Mouse (Mus musculus) MEL (cell line): ENCODE results near the gene Rpl18a. TPM values are rescaled to one million over a fixed set of nuclear protein-coding genes. Genes with fewer than 3 reads are reported as not detected.
A peak's percentile ranks its signal among the peaks of the same experiment; 100 is the strongest.

Experiments
- DNase-seq: peaks from one replicate; pipeline ENCODE4 v3.0.0; 2011; ENCODE audit warnings: low read depth, low spot score
- H3K27ac ChIP-seq: 2 replicates; pipeline ENCODE4 v1.5.1; 2012; ENCODE audit warnings: low read depth, mild to moderate bottlenecking, control low read depth, low read length, moderate library complexity; ENCODE audit not compliant: control insufficient read depth
- H3K27me3 ChIP-seq, 2 experiments: fragments of 150-350 bp in 1 of 2; sonication (generic) in 1 of 2; 2 replicates each; pipeline ENCODE4 v1.6.1; 2012; ENCODE audit warnings: low read length in 2 of 2, mild to moderate bottlenecking in 2 of 2, improper control_type of control experiment in 1 of 2, moderate library complexity in 1 of 2; ENCODE audit not compliant: insufficient read depth in 2 of 2, control insufficient read depth in 1 of 2
- H3K36me3 ChIP-seq, 2 experiments: 2 replicates each; pipeline ENCODE4 v1.6.1; 2012 to 2014; ENCODE audit warnings: low read length in 2 of 2, improper control_type of control experiment in 1 of 2, inconsistent platforms in 1 of 2, mild to moderate bottlenecking in 1 of 2; ENCODE audit not compliant: insufficient read depth in 2 of 2, control insufficient read depth in 1 of 2
- H3K4me1 ChIP-seq, 2 experiments: fragments of 150-350 bp in 1 of 2; sonication (generic) in 1 of 2; 2 replicates each; pipeline ENCODE4 v1.6.1; 2012; ENCODE audit warnings: low read length in 2 of 2, improper control_type of control experiment in 1 of 2, mild to moderate bottlenecking in 1 of 2; ENCODE audit not compliant: insufficient read depth in 2 of 2, control insufficient read depth in 1 of 2
- H3K4me3 ChIP-seq, 2 experiments: fragments of 150-350 bp in 1 of 2; sonication (generic) in 1 of 2; 2 replicates each; pipeline ENCODE4 v1.5.1; 2012; ENCODE audit warnings: low read depth in 2 of 2, low read length in 2 of 2, mild to moderate bottlenecking in 2 of 2, moderate library complexity in 2 of 2, control low read depth in 1 of 2, improper control_type of control experiment in 1 of 2; ENCODE audit not compliant: control insufficient read depth in 1 of 2, insufficient read depth in 1 of 2
- H3K79me2 ChIP-seq: 2 replicates; pipeline ENCODE4 v1.6.1; 2012; ENCODE audit warnings: mild to moderate bottlenecking, low read length, moderate library complexity; ENCODE audit not compliant: control insufficient read depth, poor library complexity, insufficient read depth
- H3K9ac ChIP-seq: 2 replicates; pipeline ENCODE4 v1.6.1; 2012; ENCODE audit warnings: low read depth, mild to moderate bottlenecking, control low read depth, low read length, moderate library complexity; ENCODE audit not compliant: control insufficient read depth, poor library complexity, severe bottlenecking
- H3K9me3 ChIP-seq: fragments of 150-350 bp; sonication (generic); replicated peaks from 2 replicates; pipeline ENCODE4 v1.6.1; 2012; ENCODE audit warnings: mild to moderate bottlenecking, low read length, improper control_type of control experiment, moderate library complexity; ENCODE audit not compliant: insufficient read depth
- BHLHE40 ChIP-seq: IDR thresholded peaks from 2 replicates; pipeline ENCODE4 v1.6.1; 2012; ENCODE audit warnings: low read depth, mild to moderate bottlenecking, inconsistent platforms, low read length, improper control_type of control experiment, borderline replicate concordance
- CHD2 ChIP-seq: IDR thresholded peaks from 2 replicates; pipeline ENCODE4 v1.6.1; 2011; ENCODE audit warnings: low read length, improper control_type of control experiment
- CTCF ChIP-seq, 3 experiments: IDR thresholded peaks in 2 of 3; conservative IDR thresholded peaks in 1 of 3; 2 replicates each; pipeline ENCODE4 v1.5.1; 2011 to 2012; ENCODE audit warnings: low read length in 3 of 3, low read depth in 2 of 3, mild to moderate bottlenecking in 2 of 3, improper control_type of control experiment in 1 of 3, inconsistent platforms in 1 of 3, mixed read lengths in 1 of 3, moderate library complexity in 1 of 3; ENCODE audit not compliant: control insufficient read depth in 1 of 3, insufficient read depth in 1 of 3, poor library complexity in 1 of 3, severe bottlenecking in 1 of 3
- ELF1 ChIP-seq: IDR thresholded peaks from 2 replicates; pipeline ENCODE4 v1.6.1; 2014; ENCODE audit warnings: low read depth, mild to moderate bottlenecking, inconsistent platforms, low read length, improper control_type of control experiment, moderate library complexity
- EP300 ChIP-seq, 2 experiments: IDR thresholded peaks; 2 replicates each; pipeline ENCODE4 v1.6.1; 2011; ENCODE audit warnings: improper control_type of control experiment in 2 of 2, low read length in 2 of 2, low read depth in 1 of 2, mild to moderate bottlenecking in 1 of 2
- GABPA ChIP-seq: IDR thresholded peaks from 2 replicates; pipeline ENCODE4 v1.6.1; 2012; ENCODE audit warnings: low read depth, mild to moderate bottlenecking, inconsistent platforms, low read length, improper control_type of control experiment, moderate library complexity
- GATA1 ChIP-seq: IDR thresholded peaks from 2 replicates; pipeline ENCODE4 v1.6.1; 2011; ENCODE audit warnings: low read depth, low read length, improper control_type of control experiment
- HCFC1 ChIP-seq: IDR thresholded peaks from 2 replicates; pipeline ENCODE4 v1.6.1; 2012; ENCODE audit warnings: low read depth, mild to moderate bottlenecking, inconsistent platforms, low read length, improper control_type of control experiment, moderate library complexity
- NELFE ChIP-seq: IDR thresholded peaks from 2 replicates; pipeline ENCODE4 v1.6.1; 2011; ENCODE audit warnings: low read depth, low read length, improper control_type of control experiment
- POLR2A ChIP-seq, 2 experiments: IDR thresholded peaks; 2 replicates each; pipeline ENCODE4 v1.6.1; 2011 to 2012; ENCODE audit warnings: low read length in 2 of 2, mild to moderate bottlenecking in 2 of 2, control low read depth in 1 of 2, improper control_type of control experiment in 1 of 2, low read depth in 1 of 2, moderate library complexity in 1 of 2; ENCODE audit not compliant: control insufficient read depth in 1 of 2, insufficient read depth in 1 of 2, poor library complexity in 1 of 2
- POLR2AphosphoS2 ChIP-seq: IDR thresholded peaks from 2 replicates; pipeline ENCODE4 v1.6.1; 2011; ENCODE audit warnings: low read length, improper control_type of control experiment
- RAD21 ChIP-seq: IDR thresholded peaks from 2 replicates; pipeline ENCODE4 v1.6.1; 2011; ENCODE audit warnings: mild to moderate bottlenecking, low read depth, low read length, improper control_type of control experiment
- RCOR1 ChIP-seq: IDR thresholded peaks from 2 replicates; pipeline ENCODE4 v1.6.1; 2012; ENCODE audit warnings: low read depth, mild to moderate bottlenecking, inconsistent platforms, low read length, improper control_type of control experiment
- SIN3A ChIP-seq: IDR thresholded peaks from 2 replicates; pipeline ENCODE4 v1.6.1; 2012; ENCODE audit warnings: low read length, improper control_type of control experiment, inconsistent platforms
- SMC3 ChIP-seq: IDR thresholded peaks from 2 replicates; pipeline ENCODE4 v1.6.1; 2011; ENCODE audit warnings: low read depth, low read length, improper control_type of control experiment
- TAL1 ChIP-seq: IDR thresholded peaks from 2 replicates; pipeline ENCODE4 v1.6.1; 2012; ENCODE audit warnings: mild to moderate bottlenecking, inconsistent platforms, low read length, moderate library complexity, mixed read lengths
- TBP ChIP-seq: IDR thresholded peaks from 2 replicates; pipeline ENCODE4 v1.8.0; 2011; ENCODE audit warnings: low read depth, low read length, improper control_type of control experiment
- TCF12 ChIP-seq: IDR thresholded peaks from 2 replicates; pipeline ENCODE4 v1.6.1; 2014; ENCODE audit warnings: low read depth, mild to moderate bottlenecking, inconsistent platforms, low read length, improper control_type of control experiment, moderate library complexity
- UBTF ChIP-seq: IDR thresholded peaks from 2 replicates; pipeline ENCODE4 v1.6.1; 2012; ENCODE audit warnings: low read depth, mild to moderate bottlenecking, inconsistent platforms, low read length, improper control_type of control experiment, moderate library complexity, borderline replicate concordance; ENCODE audit not compliant: insufficient read depth
- ZC3H11A ChIP-seq: IDR thresholded peaks from 2 replicates; pipeline ENCODE4 v1.6.1; 2012; ENCODE audit warnings: low read depth, mild to moderate bottlenecking, inconsistent platforms, low read length, improper control_type of control experiment
- polyA plus RNA-seq, 2 experiments: library from polyadenylated mRNA; stranded (reverse) in 1 of 2; unstranded in 1 of 2; fragments of >175 nt in 1 of 2; fragments of >200 nt in 1 of 2; gene quantifications; 2 replicates each; pipeline versions ENCODE4 v1.2.1 to v1.2.4; 2012; ENCODE audit warnings: low replicate concordance in 2 of 2, low read depth in 1 of 2; ENCODE audit not compliant: insufficient read length in 2 of 2, insufficient read depth in 1 of 2, missing spikeins in 1 of 2
- total RNA-seq: library from RNA; depleted of rRNA; stranded (reverse); fragments of 300-350 nt; gene quantifications from 2 replicates; pipeline ENCODE4 v1.2.3, GENCODE M21; 2012

The Rpl18a gene
- total and polyA plus RNA-seq, 3 experiments: 5,399 to 5,671 TPM; not detected in 1

DNA sequence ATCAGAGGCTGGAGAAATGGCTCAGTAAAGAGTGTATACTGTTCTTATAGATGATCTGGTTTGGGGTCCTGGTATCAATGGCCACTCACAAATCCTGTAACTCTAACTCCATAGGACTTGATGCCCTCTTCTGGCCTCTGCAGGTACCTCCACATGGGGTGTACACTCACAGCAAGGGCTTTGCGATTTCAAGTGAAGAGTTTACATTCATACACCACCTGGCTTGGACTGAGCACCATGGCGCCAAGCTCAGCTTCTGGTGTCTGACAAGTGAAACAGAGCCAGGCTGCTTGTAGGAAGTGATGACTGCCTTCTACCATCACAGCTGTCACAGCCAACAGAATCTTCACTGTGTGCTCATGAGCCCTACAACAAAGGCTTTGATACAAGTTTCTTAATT, 44.3 kb upstream of the Rpl18a start:
- Histone ChIP-seq H3K27me3 (peaks cover 9 to 23% of the 10 kb centered on the region in 2 experiments), H3K9me3 (no peaks in the 10 kb centered on the region), H3K36me3 (no peaks in the 10 kb centered on the region), H3K4me3 (no peak overlapping the region), H3K79me2 (no peaks in the 10 kb centered on the region), H3K9ac (no peak overlapping the region), H3K27ac (no peak overlapping the region), H3K4me1 (no peaks in the 10 kb centered on the region)
- no peak for TF ChIP-seq BHLHE40
- TF ChIP-seq GATA1: no peak
- peak; percentile 38 for TF ChIP-seq SMC3
- no peak for TF ChIP-seq CHD2
- TF ChIP-seq POLR2AphosphoS2: no peak
- no peak for TF ChIP-seq POLR2A (IDR thresholded peaks at IDR 0.05; ENCODE audit: control insufficient read depth in 1 of 2, insufficient read depth in 1 of 2, low read depth in 1 of 2, low read length in 2 of 2, poor library complexity in 1 of 2)
- TF ChIP-seq CTCF (IDR thresholded peaks at IDR 0.05 in 2 of 3, conservative IDR thresholded peaks at IDR 0.05 in 1 of 3; ENCODE audit: control insufficient read depth in 1 of 3, insufficient read depth in 1 of 3, low read depth in 2 of 3, low read length in 3 of 3, poor library complexity in 1 of 3, severe bottlenecking in 1 of 3): peak in 2 of 3 experiments; percentile 17 to 25; a peak in 3 of 6 replicates
- no peak for TF ChIP-seq RCOR1
- peak; percentile 10 for TF ChIP-seq RAD21
- DNase-seq: peak; percentile 20

GRCm38 (mm10) chr8:70937200-70937599, 40.0 kb upstream of the Rpl18a start:
- no peak overlapping the region for H3K9ac ChIP-seq
- H3K36me3 ChIP-seq: no peaks in the 10 kb centered on the region
- H3K4me3 ChIP-seq: no peak overlapping the region
- H3K9me3 ChIP-seq: no peaks in the 10 kb centered on the region
- no peak overlapping the region for H3K27ac ChIP-seq
- no peak for DNase-seq
- no peak for TF ChIP-seq TCF12
- no peak for TF ChIP-seq TBP
- TF ChIP-seq EP300 (IDR thresholded peaks at IDR 0.05; ENCODE audit: low read depth in 1 of 2, low read length in 2 of 2): no peak
- TF ChIP-seq SIN3A: no peak
- no peak for TF ChIP-seq POLR2AphosphoS2
- TF ChIP-seq HCFC1: no peak
- no peak for TF ChIP-seq UBTF
- TF ChIP-seq SMC3: no peak
- no peak for TF ChIP-seq ZC3H11A
- TF ChIP-seq GABPA: no peak
- no peak for TF ChIP-seq TAL1
- TF ChIP-seq NELFE: no peak
- TF ChIP-seq ELF1: no peak
- no peaks in the 10 kb centered on the region for H3K4me1 ChIP-seq
- H3K27me3 ChIP-seq: peaks cover 7 to 8% of the 10 kb centered on the region in 2 experiments
- no peaks in the 10 kb centered on the region for H3K79me2 ChIP-seq
